Mouse (Mus musculus) kidney, adult 2 months (tissue): ENCODE measurements around the gene Mrpl42. TPM values are rescaled to one million over a fixed set of nuclear protein-coding genes. Genes with fewer than 3 reads are reported as not detected.

Experiments used
- DNase-seq: peaks from one replicate; pipeline ENCODE4 v3.0.0; 2021
- H3K27ac ChIP-seq: fragments of 200-500 bp; 2 replicates; pipeline ENCODE4 v1.5.1; 2012; ENCODE audit warnings: low read depth, low read length, control low read depth, inconsistent platforms; ENCODE audit not compliant: insufficient read depth
- H3K27me3 ChIP-seq: fragments of 200-500 bp; replicated peaks from 2 replicates; pipeline ENCODE4 v1.6.1; 2012; ENCODE audit warnings: mild to moderate bottlenecking, moderate library complexity, low read length, inconsistent platforms; ENCODE audit not compliant: control insufficient read depth, insufficient read depth
- H3K36me3 ChIP-seq: fragments of 200-500 bp; 2 replicates; pipeline ENCODE4 v1.6.1; 2012; ENCODE audit warnings: mild to moderate bottlenecking, moderate library complexity, low read length, inconsistent platforms; ENCODE audit not compliant: control insufficient read depth, insufficient read depth
- H3K4me1 ChIP-seq: fragments of 200-500 bp; 2 replicates; pipeline ENCODE4 v1.6.1; 2011; ENCODE audit warnings: low read length; ENCODE audit not compliant: control insufficient read depth, insufficient read depth
- H3K4me3 ChIP-seq: fragments of 200-500 bp; 2 replicates; pipeline ENCODE4 v1.5.1; 2011; ENCODE audit warnings: mild to moderate bottlenecking, low read depth, low read length, control low read depth; ENCODE audit not compliant: insufficient read depth
- CTCF ChIP-seq: fragments of 200-500 bp; conservative IDR thresholded peaks from 2 replicates; pipeline ENCODE4 v1.5.1; 2011; ENCODE audit warnings: low read depth, mild to moderate bottlenecking, control low read depth, low read length, moderate library complexity, mixed read lengths; ENCODE audit not compliant: insufficient read depth, insufficient read length
- POLR2A ChIP-seq: fragments of 200-500 bp; IDR thresholded peaks from one replicate; pipeline ENCODE4 v1.6.1; 2011; ENCODE audit warnings: low read depth, low read length, control low read depth
- WGBS: fragments of 180-500 bp; shearing (Covaris S2); methylation state at CpG from one replicate; pipeline ENCODE4 v1.1.7; 2018; 5-methylcytosine and 5-hydroxymethylcytosine counted together
- polyA plus RNA-seq: library from polyadenylated mRNA; depleted of rRNA; stranded (reverse); fragments of >200 nt; gene quantifications from 2 replicates; pipeline ENCODE4 v1.2.3, GENCODE M21; 2012

Gene Mrpl42
- polyA plus RNA-seq, 1 experiment: 322 TPM

DNA sequence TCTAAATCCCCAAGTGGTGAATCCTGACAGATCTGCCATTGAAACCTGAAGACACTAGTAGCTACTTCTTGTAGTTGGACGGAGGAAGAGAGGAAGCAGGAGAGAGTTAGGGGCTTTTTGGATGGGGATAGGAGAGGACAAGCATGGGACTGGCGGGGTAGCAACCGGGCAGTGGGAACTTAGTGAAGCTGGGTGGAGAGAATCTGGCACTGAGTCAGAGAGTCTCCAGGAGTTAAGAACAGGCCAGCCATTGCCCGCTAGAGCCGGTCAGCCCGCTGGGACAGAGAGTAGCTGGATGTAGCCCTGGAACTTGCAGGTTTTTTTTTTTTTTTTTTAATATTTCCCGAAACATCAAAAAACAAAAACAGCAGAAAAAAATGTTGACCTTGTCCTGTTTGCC, 31.6 kb upstream of the Mrpl42 start:
- H3K4me1 ChIP-seq: peaks cover 22% of the 10 kb centered on the region
- H3K27me3 ChIP-seq: no peaks in the 10 kb centered on the region
- H3K27ac ChIP-seq: no peak overlapping the region
- no peak overlapping the region for H3K4me3 ChIP-seq
- 26% methylated on average over 7 of the region's 7 CpGs for WGBS
- peak; percentile 64 for DNase-seq
- TF ChIP-seq POLR2A: no peak
- no peak for TF ChIP-seq CTCF
- no peaks in the 10 kb centered on the region for H3K36me3 ChIP-seq

DNA sequence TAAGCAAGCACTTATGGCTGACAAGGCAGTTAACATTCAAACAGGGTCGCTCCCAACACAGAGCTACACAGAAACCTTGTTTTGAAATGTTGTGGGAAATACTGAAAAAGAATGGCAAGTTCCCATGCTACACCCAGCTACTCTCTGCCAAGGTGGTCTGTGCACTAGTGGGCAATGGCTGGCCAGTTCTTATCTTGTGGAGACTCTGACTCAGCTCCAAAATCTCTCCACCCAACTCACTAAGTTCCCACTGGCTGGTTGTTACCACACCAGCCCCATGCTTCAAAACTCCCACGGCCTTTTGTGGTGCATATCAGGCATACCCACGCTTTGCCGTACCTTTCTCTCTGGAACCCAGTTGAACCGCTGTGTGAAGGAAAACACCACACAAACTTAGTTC, 31.2 kb upstream of the Mrpl42 start:
- WGBS: 82% methylated on average over 5 of the region's 5 CpGs
- Histone ChIP-seq H3K36me3 (no peaks in the 10 kb centered on the region), H3K27ac (no peak overlapping the region), H3K27me3 (no peaks in the 10 kb centered on the region), H3K4me3 (no peak overlapping the region), H3K4me1 (peaks cover 22% of the 10 kb centered on the region)
- TF ChIP-seq POLR2A: no peak
- TF ChIP-seq CTCF: no peak
- no peak for DNase-seq

DNA sequence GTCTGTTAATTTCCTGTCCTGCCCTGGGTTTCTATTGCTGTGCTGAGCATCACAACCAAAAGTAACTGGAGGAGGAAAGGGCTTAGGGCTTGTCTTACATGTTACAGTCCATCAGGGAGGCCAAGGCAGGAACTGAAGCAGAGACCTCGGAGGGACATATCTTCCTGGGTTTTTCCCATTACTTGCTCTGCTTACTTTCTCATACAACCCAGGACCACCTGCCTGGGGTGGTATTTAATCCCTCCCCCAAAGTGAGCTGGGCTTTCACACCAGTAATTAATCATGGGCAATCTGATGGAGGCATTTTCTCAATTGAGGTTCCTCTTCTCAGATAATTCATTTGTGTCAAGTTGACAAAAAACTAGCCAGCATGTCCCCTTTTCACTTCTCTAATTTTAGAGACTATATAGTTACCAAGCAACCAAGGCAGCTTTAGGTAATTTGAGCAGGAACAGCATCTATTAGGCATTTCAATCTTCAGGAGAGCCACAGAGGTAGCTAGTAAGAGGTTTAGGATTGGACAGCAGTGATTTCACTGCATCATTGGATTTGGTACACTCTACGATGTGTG, 28.9 kb upstream of the Mrpl42 start:
- DNase-seq: no peak
- Histone ChIP-seq H3K27ac (no peak overlapping the region), H3K27me3 (no peaks in the 10 kb centered on the region), H3K36me3 (no peaks in the 10 kb centered on the region), H3K4me3 (no peak overlapping the region), H3K4me1 (peaks cover 25% of the 10 kb centered on the region)
- 47% methylated on average over 2 of the region's 2 CpGs for WGBS
- no peak for TF ChIP-seq POLR2A
- TF ChIP-seq CTCF: no peak

DNA sequence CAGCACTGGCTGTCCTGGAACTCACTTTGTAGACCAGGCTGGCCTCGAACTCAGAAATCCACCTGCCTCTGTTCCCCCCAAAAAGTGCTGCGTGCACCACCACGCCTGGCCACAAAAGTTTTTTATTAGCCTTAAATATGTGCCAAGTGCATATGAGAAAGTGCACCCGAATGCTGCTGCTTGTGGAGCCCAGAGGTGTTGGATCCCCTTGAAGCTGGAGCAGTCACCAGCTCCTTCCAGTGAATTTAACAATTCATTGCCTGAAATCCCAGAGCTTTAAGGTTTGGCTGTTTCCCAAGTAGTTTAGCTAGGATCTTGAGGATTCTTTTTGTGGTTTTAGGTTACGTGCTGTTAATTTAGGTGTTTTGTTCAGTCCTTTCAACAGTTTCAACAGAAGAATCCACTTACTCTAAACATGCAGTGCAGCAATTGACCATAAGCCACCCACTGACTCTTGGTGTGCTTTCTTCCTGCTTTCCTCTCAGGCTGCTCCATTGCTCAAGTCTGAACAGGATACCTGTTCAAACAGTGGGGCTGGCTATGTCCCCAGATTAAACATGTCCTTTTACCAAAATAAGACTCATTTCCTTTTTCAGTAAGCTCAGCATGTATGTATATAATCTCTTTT, 24.9 kb upstream of the Mrpl42 start:
- H3K4me3 ChIP-seq: no peak overlapping the region
- 66% methylated on average over 5 of the region's 5 CpGs for WGBS
- no peak for TF ChIP-seq CTCF
- no peak for TF ChIP-seq POLR2A
- no peak for DNase-seq
- no peak overlapping the region for H3K27ac ChIP-seq
- no peaks in the 10 kb centered on the region for H3K36me3 ChIP-seq
- peaks cover 12% of the 10 kb centered on the region; the same call in 1 of the 2 replicates for H3K4me1 ChIP-seq
- H3K27me3 ChIP-seq: no peaks in the 10 kb centered on the region

DNA sequence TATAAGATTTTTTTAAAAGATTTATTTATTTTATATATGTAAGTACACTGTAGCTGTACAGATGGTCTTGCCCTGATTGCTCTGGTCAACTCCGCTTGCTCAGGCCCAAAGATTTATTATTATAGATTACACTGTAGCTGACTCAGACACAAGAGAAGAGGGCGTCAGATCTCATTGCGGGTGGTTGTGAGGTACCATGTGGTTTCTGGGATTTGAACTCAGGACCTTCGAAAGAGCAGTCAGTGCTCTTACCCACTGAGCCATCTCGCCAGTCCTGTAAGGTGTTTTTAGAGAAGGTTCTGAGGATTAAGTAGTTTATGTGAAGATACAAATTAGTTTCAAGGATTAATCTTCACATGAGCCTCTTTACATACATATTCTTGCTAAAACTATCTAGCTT, 24.1 kb upstream of the Mrpl42 start:
- DNase-seq: no peak
- Histone ChIP-seq H3K4me1 (peaks cover 10% of the 10 kb centered on the region; the same call in 1 of the 2 replicates), H3K27ac (no peak overlapping the region), H3K36me3 (no peaks in the 10 kb centered on the region), H3K4me3 (no peak overlapping the region), H3K27me3 (no peaks in the 10 kb centered on the region)
- TF ChIP-seq POLR2A: no peak
- TF ChIP-seq CTCF: no peak
- WGBS: 92% methylated on average over 5 of the region's 5 CpGs

DNA sequence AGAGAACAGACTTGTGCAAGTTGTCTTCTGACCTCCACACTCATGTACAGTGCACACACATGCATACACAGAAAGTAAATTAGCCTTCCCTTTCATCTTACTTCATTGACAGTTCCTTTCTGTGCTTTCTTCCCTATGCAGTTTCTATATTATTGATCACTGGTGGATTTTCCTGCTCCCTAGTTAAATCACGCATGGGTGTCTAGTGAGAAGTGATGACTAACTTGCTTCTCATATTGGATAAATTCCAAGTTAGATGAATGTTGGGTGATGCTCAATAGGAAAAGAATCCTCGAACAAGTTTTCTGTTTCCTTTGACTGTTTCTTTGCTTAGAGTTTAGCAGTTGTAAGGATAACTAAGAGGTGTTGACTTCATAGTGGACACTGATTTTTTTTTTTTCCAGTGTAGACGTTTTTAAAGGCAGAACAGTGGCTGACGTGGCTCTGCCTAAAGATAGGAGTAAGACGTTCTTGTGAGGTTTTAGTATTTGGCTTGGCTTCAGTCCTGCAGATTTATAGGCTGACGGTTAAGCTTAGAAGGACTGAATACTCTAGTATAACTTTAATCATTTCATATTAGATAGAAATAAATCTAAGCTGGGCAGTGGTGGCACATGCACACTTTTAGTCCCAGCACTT, 23.4 kb upstream of the Mrpl42 start:
- WGBS: 40% methylated on average over 6 of the region's 6 CpGs

DNA sequence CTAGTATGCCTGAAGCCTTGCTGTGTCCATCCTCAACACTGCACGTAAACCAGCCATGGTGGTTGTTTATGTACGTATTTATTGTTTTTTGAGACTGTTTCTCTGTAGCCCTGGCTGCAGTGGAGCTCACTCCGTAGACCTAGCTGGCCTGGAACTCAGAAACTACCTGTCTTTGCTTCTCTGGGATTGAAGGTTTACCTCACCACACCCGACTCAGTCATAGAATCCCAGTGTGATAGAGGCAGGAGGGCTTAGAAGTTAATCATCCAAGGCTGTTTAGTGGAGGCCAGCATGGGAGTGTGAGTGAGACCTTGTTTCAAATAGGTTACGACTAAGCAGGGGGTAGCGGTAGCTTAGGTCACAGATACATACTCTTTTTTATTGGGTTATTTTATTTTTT, 15.9 kb upstream of the Mrpl42 start:
- 79% methylated on average over 6 of the region's 6 CpGs for WGBS
- H3K4me3 ChIP-seq: no peak overlapping the region
- no peaks in the 10 kb centered on the region for H3K27me3 ChIP-seq

More for the DNA sequence above, 23.4 kb upstream of the Mrpl42 start:
- Histone ChIP-seq H3K27me3 (no peaks in the 10 kb centered on the region), H3K27ac (no peak overlapping the region), H3K36me3 (no peaks in the 10 kb centered on the region), H3K4me1 (peaks cover 9% of the 10 kb centered on the region; the same call in 1 of the 2 replicates), H3K4me3 (no peak overlapping the region)
- DNase-seq: no peak
- TF ChIP-seq CTCF (no peak), POLR2A (no peak)

More for the DNA sequence above, 15.9 kb upstream of the Mrpl42 start:
- no peak overlapping the region for H3K27ac ChIP-seq
- no peak for TF ChIP-seq CTCF
- no peak for TF ChIP-seq POLR2A
- no peaks in the 10 kb centered on the region for H3K36me3 ChIP-seq
- DNase-seq: no peak
- H3K4me1 ChIP-seq: peaks cover 12% of the 10 kb centered on the region
